Mouse (Mus musculus): ENCODE measurements around the gene Rnf212. TPM values are rescaled to one million over a fixed set of nuclear protein-coding genes. Genes with fewer than 3 reads are reported as not detected.
A peak's percentile ranks its signal among the peaks of the same experiment; 100 is the strongest.

Rnf212 gene
- polyA plus RNA-seq, 1 experiment from 2014 or later, result not detected

DNA sequence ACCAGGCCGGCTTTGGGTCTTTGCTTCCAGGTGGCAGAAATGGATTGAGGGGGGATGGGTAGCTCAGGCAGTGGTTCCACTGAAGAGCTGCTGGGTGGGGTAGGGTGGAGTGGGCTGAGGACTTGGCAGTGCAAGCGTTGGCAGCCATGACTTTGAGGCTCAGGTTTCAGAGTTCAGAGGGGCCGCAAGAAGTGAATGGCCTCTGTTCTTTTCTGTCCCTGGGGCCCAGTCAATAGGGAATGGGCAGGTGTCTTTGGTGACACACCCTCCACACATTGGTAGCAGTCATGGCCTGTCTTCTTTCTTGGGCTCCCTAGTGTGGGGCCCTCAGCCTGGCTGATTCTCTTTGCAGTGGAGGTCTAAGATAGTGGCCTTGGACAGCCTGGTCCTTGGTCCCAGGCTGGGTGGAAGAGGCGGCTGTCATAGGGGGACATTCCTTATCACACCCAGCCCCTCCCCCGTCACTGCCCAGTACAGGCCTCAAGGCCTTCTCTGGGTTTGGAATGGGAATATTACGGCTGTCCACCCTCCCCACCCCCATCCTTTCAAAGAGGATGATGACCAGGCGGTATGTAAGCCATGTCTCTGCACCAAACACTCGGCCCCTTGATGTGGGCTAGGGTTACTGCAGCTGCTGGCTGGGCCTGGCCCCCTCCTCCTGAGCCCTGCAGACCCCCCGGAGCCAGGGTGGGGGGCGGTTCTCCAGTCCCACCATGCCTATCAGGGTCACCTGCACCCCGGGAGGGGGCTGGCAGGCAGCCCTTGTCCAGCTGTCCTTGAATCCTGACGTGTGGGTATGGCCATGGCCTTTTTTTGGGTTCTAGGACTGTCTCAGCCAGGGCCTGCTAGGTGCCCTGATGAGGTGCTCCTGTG lies 70.8 kb downstream of the Rnf212 start:
- H3K4me3 ChIP-seq (ENCODE audit: low read length), result no peak overlapping the region
- no peak overlapping the region for H3K27ac ChIP-seq (ENCODE audit: low read depth, low read length)
- no peaks in the 10 kb centered on the region for H3K27me3 ChIP-seq (replicated peaks; ENCODE audit: control insufficient read depth, insufficient read depth, low read length)
- no peak overlapping the region for H3K4me2 ChIP-seq (ENCODE audit: low read length)
- H3K4me1 ChIP-seq (ENCODE audit: control insufficient read depth, insufficient read depth, low read depth, low read length), result peaks cover 2% of the 10 kb centered on the region; the same call in 1 of the 2 replicates
- H3K9me3 ChIP-seq (ENCODE audit: control insufficient read depth, low read length), result no peaks in the 10 kb centered on the region
- no peak overlapping the region for H3K9ac ChIP-seq (ENCODE audit: low read depth, low read length)
- ATAC-seq, result 0 out of 2 replicates have a peak, but pooled peaks have one; percentile 12
- 0 out of 2 replicates have a peak, but pooled peaks cover 3% of the 10 kb centered on the region for H3K36me3 ChIP-seq (ENCODE audit: control insufficient read depth, insufficient read depth, low read length)
- 94% methylated on average over 12 of the region's 12 CpGs for WGBS

DNA sequence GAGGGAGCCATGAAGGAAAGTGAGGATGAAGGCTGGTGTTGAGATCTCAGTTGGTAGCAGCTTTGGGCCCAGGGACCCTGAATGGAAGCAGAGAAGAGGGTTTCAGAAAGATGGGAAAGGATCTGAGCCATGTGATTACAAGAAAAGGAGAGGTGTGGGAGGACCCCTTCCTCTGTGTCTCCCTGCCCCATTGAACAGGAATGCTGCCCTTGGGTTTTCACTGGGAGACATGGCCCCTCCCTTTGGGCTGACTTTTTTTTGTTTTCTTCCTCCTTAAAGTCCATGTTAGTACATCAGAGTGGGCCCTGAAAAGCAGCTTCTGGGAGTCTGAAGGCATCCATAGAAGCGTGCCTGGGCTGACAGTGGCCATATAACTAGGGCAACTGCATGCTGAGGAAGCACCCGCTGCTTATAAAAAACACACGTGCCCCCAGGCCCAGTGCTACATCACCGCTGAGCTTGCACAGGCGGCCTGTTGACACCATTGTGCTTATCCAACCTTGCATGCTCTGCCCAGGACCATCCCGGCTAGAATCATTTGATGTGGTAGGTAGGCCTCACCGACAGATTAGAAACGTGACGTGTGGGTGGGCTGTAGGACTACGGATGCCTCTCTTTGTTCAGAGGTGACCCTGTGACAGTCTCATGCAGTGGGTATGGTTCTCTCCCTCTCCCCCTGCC lies 73.3 kb downstream of the Rnf212 start:
- Histone ChIP-seq H3K4me1 (ENCODE audit: control insufficient read depth, insufficient read depth, low read depth, low read length) (peaks cover 2% of the 10 kb centered on the region; the same call in 1 of the 2 replicates), H3K27ac (ENCODE audit: low read depth, low read length) (no peak overlapping the region), H3K4me2 (ENCODE audit: low read length) (no peak overlapping the region), H3K27me3 (replicated peaks; ENCODE audit: control insufficient read depth, insufficient read depth, low read length) (no peaks in the 10 kb centered on the region), H3K36me3 (ENCODE audit: control insufficient read depth, insufficient read depth, low read length) (0 out of 2 replicates have a peak, but pooled peaks cover 3% of the 10 kb centered on the region), H3K4me3 (ENCODE audit: low read length) (no peak overlapping the region), H3K9ac (ENCODE audit: low read depth, low read length) (no peak overlapping the region; the same call in 1 of the 2 replicates), H3K9me3 (ENCODE audit: control insufficient read depth, low read length) (no peaks in the 10 kb centered on the region)
- WGBS, result 69% methylated on average over 10 of the region's 10 CpGs
- no peak for ATAC-seq

DNA sequence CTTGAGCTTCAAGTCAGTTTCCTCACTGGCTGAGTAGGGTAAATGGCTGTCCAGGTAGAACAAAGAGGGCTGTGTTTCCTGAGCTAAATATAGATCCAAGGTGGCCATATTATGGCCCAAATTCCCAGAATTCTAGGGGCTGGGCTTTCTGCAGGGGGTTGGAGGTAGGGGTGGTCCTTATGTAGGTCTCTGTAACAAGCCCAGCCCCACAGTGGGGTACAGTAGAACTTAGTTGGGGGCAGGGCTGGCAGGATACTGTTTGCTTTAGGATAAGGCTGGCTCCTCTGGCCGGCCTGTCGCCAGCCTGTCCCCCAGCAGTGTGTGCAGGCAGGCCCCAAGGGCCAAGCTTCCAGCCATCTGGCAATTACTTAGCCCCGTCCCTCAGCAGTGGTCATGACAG lies 74.4 kb downstream of the Rnf212 start:
- Histone ChIP-seq H3K36me3 (ENCODE audit: control insufficient read depth, insufficient read depth, low read length) (0 out of 2 replicates have a peak, but pooled peaks cover 3% of the 10 kb centered on the region), H3K9ac (ENCODE audit: low read depth, low read length) (no peak overlapping the region), H3K4me2 (ENCODE audit: low read length) (no peak overlapping the region), H3K27me3 (replicated peaks; ENCODE audit: control insufficient read depth, insufficient read depth, low read length) (no peaks in the 10 kb centered on the region), H3K27ac (ENCODE audit: low read depth, low read length) (no peak overlapping the region), H3K4me3 (ENCODE audit: low read length) (no peak overlapping the region), H3K9me3 (ENCODE audit: control insufficient read depth, low read length) (no peaks in the 10 kb centered on the region), H3K4me1 (ENCODE audit: control insufficient read depth, insufficient read depth, low read depth, low read length) (peaks cover 2% of the 10 kb centered on the region; the same call in 1 of the 2 replicates)
- no peak for ATAC-seq
- 56% methylated on average over 3 of the region's 3 CpGs for whole genome bisulfite sequencing

DNA sequence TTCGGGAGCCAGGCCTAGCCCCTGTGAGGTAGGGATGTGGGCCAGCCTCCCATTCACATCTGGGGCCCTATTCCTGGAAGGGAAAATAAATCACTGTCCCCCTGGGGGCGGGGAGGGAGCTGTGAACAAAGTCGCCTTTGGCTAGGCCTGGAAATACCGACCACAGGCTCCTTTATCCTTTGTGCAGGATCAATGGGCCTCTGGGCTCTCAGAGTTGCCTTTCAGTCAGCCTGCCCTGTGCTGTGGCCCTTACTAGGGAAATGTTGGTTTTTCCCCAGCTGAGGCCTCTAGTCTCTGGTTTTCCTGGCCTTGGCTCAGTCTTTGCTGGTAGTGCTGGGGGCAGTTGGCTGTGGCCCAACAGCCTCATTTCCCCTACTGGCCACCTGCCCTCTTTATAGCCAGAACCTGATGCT lies 77.4 kb downstream of the Rnf212 start:
- H3K4me1 ChIP-seq (ENCODE audit: control insufficient read depth, insufficient read depth, low read depth, low read length), result peaks cover 18% of the 10 kb centered on the region
- H3K4me3 ChIP-seq (ENCODE audit: low read length), result no peak overlapping the region
- peak; percentile 75 for ATAC-seq
- no peaks in the 10 kb centered on the region for H3K9me3 ChIP-seq (ENCODE audit: control insufficient read depth, low read length)
- WGBS, result 19% methylated on average over 4 of the region's 4 CpGs
- no peaks in the 10 kb centered on the region for H3K36me3 ChIP-seq (ENCODE audit: control insufficient read depth, insufficient read depth, low read length)
- peak overlapping the region; percentile 32 for H3K27ac ChIP-seq (ENCODE audit: low read depth, low read length)
- H3K4me2 ChIP-seq (ENCODE audit: low read length), result no peak overlapping the region
- peaks cover 17% of the 10 kb centered on the region for H3K27me3 ChIP-seq (replicated peaks; ENCODE audit: control insufficient read depth, insufficient read depth, low read length)
- H3K9ac ChIP-seq (ENCODE audit: low read depth, low read length), result no peak overlapping the region

DNA sequence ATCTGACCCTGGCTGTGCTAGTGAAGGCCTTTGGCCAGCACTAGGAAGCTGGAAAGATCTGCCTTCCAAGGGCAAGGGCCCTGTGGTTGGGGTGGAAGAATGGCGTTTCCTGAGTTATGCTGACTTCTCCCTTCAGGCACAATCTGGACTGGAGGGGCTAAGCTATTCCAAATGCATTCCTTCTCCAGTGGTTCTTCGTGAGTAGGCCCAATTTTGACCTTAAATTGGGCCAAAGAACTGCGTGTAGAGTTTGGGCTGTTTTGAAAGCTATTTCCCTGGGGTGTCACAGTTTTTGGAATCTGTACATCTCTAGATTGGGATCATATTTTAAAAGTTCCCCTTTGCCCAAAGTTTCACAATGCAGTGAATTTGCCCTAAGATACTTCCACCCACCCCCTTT lies 78.2 kb downstream of the Rnf212 start:
- H3K36me3 ChIP-seq (ENCODE audit: control insufficient read depth, insufficient read depth, low read length), result no peaks in the 10 kb centered on the region
- H3K27me3 ChIP-seq (replicated peaks; ENCODE audit: control insufficient read depth, insufficient read depth, low read length), result peaks cover 23% of the 10 kb centered on the region
- H3K9me3 ChIP-seq (ENCODE audit: control insufficient read depth, low read length), result no peaks in the 10 kb centered on the region
- H3K4me1 ChIP-seq (ENCODE audit: control insufficient read depth, insufficient read depth, low read depth, low read length), result peaks cover 20% of the 10 kb centered on the region
- no peak for ATAC-seq
- no peak overlapping the region for H3K4me2 ChIP-seq (ENCODE audit: low read length)
- no peak overlapping the region for H3K4me3 ChIP-seq (ENCODE audit: low read length)
- 80% methylated on average over 3 of the region's 3 CpGs for WGBS
- H3K27ac ChIP-seq (ENCODE audit: low read depth, low read length), result 0 out of 2 replicates have a peak overlapping the region, but pooled peaks have one; percentile 32
- no peak overlapping the region for H3K9ac ChIP-seq (ENCODE audit: low read depth, low read length)

DNA sequence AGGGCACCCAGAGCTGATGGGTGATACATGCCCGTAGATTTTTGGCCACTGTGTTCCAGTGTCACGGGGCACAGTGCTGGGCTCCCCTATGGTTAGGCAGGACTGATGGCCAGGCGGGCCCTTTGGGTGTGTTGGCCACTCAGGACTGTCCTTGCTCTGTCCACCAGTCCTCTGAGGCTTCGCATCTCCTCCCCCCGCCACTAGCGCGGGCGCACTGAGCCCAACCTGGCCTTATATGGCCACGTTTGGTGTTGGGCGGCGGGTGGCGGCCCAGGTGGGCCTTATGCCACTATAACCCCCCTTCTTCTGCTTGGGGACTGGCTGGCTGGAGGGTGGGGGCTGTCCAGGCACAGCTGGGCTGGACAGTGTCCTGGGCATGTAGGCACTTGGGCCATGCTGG lies 78.9 kb downstream of the Rnf212 start:
- Histone ChIP-seq H3K9ac (ENCODE audit: low read depth, low read length) (no peak overlapping the region), H3K4me2 (ENCODE audit: low read length) (no peak overlapping the region), H3K27ac (ENCODE audit: low read depth, low read length) (no peak overlapping the region), H3K4me3 (ENCODE audit: low read length) (no peak overlapping the region), H3K4me1 (ENCODE audit: control insufficient read depth, insufficient read depth, low read depth, low read length) (peaks cover 20% of the 10 kb centered on the region), H3K36me3 (ENCODE audit: control insufficient read depth, insufficient read depth, low read length) (no peaks in the 10 kb centered on the region), H3K27me3 (replicated peaks; ENCODE audit: control insufficient read depth, insufficient read depth, low read length) (peaks cover 25% of the 10 kb centered on the region), H3K9me3 (ENCODE audit: control insufficient read depth, low read length) (no peaks in the 10 kb centered on the region)
- WGBS, result 96% methylated on average over 12 of the region's 12 CpGs
- ATAC-seq, result no peak

DNA sequence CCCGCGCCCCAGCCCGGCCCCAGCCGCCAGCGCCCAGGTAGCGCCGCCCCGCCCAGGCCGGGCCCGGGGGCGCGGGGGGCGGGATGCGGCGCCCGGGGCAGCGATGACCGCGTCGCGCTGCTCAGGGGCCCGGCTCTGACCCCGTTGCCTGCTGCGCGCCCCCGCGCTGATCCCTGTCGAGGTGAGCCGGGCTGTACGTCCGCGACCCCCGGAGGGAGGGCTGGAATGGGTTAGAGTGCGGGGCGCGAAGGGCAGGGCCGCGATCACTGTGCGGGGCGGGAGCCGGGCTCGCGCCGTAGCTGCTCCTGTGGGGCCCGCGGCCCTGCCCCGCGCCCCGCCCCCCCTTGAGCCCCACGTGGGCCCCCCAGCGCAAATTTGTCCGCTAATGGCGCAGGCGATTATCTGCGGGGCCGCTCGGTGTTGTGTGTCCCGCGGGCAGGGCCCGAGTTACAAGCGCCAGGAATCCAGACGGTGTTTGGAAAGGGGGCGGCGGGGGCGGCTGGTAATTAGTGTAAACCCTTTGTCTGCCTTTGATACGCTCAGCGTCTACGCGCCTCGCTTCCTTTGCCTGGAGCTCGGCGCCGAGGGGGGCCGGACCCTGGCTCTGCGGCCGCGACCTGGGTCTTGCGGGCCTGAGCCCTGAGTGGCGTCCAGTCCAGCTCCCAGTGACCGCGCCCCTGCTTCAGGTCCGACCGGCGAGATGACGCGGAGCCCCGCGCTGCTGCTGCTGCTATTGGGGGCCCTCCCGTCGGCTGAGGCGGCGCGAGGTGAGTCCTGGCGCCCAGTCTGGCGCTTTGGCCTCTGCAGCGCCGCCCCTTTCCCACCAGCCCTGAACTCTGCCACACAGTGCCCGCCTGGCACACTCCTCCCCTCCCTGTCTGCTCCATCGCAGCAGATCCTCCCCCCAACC lies 80.2 kb downstream of the Rnf212 start:
- Histone ChIP-seq H3K9me3 (ENCODE audit: control insufficient read depth, low read length) (no peaks in the 10 kb centered on the region), H3K27ac (ENCODE audit: low read depth, low read length) (peak overlapping the region; percentile 66; the same call in 1 of the 2 replicates), H3K4me3 (ENCODE audit: low read length) (peak overlapping the region; percentile 90), H3K27me3 (replicated peaks; ENCODE audit: control insufficient read depth, insufficient read depth, low read length) (peaks cover 25% of the 10 kb centered on the region), H3K4me1 (ENCODE audit: control insufficient read depth, insufficient read depth, low read depth, low read length) (peaks cover 18% of the 10 kb centered on the region), H3K9ac (ENCODE audit: low read depth, low read length) (peak overlapping the region; percentile 66), H3K4me2 (ENCODE audit: low read length) (peak overlapping the region; percentile 98), H3K36me3 (ENCODE audit: control insufficient read depth, insufficient read depth, low read length) (no peaks in the 10 kb centered on the region)
- ATAC-seq, result peak; percentile 28
- under 1% methylated on average over 49 of the region's 99 CpGs for WGBS

DNA sequence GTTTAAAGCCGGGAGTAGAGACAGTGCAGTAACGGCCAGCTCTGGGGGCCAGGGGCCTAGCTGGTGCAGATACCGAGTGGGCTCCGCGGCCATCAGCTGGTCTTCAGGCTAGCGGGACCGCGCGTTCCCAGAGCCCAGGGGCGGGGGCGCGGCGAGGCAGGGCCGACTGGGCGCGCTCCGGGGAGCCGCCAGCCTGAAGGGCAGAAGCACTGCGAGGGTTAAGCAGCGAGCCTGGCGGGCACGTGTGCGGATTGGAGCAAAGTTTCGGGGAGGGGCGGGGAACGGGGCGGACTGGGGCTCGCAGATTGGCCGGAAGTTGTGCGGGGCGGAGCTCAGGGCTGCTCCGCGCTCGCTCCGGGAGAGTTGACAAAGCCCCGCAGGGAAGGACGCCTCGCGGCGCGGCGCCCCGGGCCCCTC lies 80.9 kb downstream of the Rnf212 start:
- Histone ChIP-seq H3K27me3 (replicated peaks; ENCODE audit: control insufficient read depth, insufficient read depth, low read length) (peaks cover 25% of the 10 kb centered on the region), H3K4me2 (ENCODE audit: low read length) (peak overlapping the region; percentile 98), H3K36me3 (ENCODE audit: control insufficient read depth, insufficient read depth, low read length) (no peaks in the 10 kb centered on the region), H3K9me3 (ENCODE audit: control insufficient read depth, low read length) (no peaks in the 10 kb centered on the region), H3K4me3 (ENCODE audit: low read length) (peak overlapping the region; percentile 90), H3K4me1 (ENCODE audit: control insufficient read depth, insufficient read depth, low read depth, low read length) (peaks cover 18% of the 10 kb centered on the region), H3K27ac (ENCODE audit: low read depth, low read length) (no peak overlapping the region), H3K9ac (ENCODE audit: low read depth, low read length) (peak overlapping the region; percentile 66)
- peak; percentile 93 for ATAC-seq
- under 1% methylated on average over 38 of the region's 43 CpGs for WGBS
